Mouse (Mus musculus) limb, embryonic 12.5 days (tissue): ENCODE data around the gene Rps3. TPM values are rescaled to one million over a fixed set of nuclear protein-coding genes. Genes with fewer than 3 reads are reported as not detected.
A peak's percentile ranks its signal among the peaks of the same experiment; 100 is the strongest.

Experiments
- ATAC-seq: fragments of 200-750 bp; cut with Nextera tagmentation; 2 replicates; pipeline ENCODE4 v1.8.0; 2017; ENCODE audit warnings: low read depth, moderate TSS enrichment; ENCODE audit not compliant: insufficient number of reproducible peaks, insufficient read depth, low FRiP score, low TSS enrichment
- H3K27ac ChIP-seq: fragments of 300-500 bp; sonication (generic); 2 replicates; pipeline ENCODE4 v1.5.1; 2016; ENCODE audit warnings: mild to moderate bottlenecking, moderate library complexity
- H3K27me3 ChIP-seq: fragments of 300-500 bp; sonication (generic); 2 replicates; pipeline ENCODE4 v1.6.1; 2016; ENCODE audit warnings: mild to moderate bottlenecking, moderate library complexity
- H3K36me3 ChIP-seq: fragments of 300-500 bp; sonication (generic); 2 replicates; pipeline ENCODE4 v1.6.1; 2016; ENCODE audit warnings: mild to moderate bottlenecking, moderate library complexity
- H3K4me1 ChIP-seq: fragments of 300-500 bp; sonication (generic); replicated peaks from 2 replicates; pipeline ENCODE4 v1.6.1; 2016
- H3K4me2 ChIP-seq: fragments of 300-500 bp; sonication (generic); 2 replicates; pipeline ENCODE4 v1.6.1; 2016; ENCODE audit warnings: mild to moderate bottlenecking, moderate library complexity
- H3K4me3 ChIP-seq: fragments of 300-500 bp; sonication (generic); replicated peaks from 2 replicates; pipeline ENCODE4 v1.5.1; 2016; ENCODE audit warnings: mild to moderate bottlenecking
- H3K9ac ChIP-seq: fragments of 300-500 bp; sonication (generic); replicated peaks from 2 replicates; pipeline ENCODE4 v1.6.1; 2016; ENCODE audit warnings: mild to moderate bottlenecking, moderate library complexity
- H3K9me3 ChIP-seq: fragments of 300-500 bp; sonication (generic); 2 replicates; pipeline ENCODE4 v1.6.1; 2016; ENCODE audit warnings: mild to moderate bottlenecking, moderate library complexity
- whole genome bisulfite sequencing: fragments of 180-500 bp; shearing (Covaris S2); methylation state at CpG from one replicate; pipeline ENCODE4 v1.1.7; 2016; 5-methylcytosine and 5-hydroxymethylcytosine counted together
- polyA plus RNA-seq: library from polyadenylated mRNA; unstranded; fragments of >200 nt; fragmentation: Nextera tagmentation; extraction: Ambion mirVana; gene quantifications from 2 replicates; pipeline ENCODE4 v1.2.1, GENCODE M21; 2016

Gene Rps3
- polyA plus RNA-seq, 1 experiment from 2014 or later = 757 TPM

DNA sequence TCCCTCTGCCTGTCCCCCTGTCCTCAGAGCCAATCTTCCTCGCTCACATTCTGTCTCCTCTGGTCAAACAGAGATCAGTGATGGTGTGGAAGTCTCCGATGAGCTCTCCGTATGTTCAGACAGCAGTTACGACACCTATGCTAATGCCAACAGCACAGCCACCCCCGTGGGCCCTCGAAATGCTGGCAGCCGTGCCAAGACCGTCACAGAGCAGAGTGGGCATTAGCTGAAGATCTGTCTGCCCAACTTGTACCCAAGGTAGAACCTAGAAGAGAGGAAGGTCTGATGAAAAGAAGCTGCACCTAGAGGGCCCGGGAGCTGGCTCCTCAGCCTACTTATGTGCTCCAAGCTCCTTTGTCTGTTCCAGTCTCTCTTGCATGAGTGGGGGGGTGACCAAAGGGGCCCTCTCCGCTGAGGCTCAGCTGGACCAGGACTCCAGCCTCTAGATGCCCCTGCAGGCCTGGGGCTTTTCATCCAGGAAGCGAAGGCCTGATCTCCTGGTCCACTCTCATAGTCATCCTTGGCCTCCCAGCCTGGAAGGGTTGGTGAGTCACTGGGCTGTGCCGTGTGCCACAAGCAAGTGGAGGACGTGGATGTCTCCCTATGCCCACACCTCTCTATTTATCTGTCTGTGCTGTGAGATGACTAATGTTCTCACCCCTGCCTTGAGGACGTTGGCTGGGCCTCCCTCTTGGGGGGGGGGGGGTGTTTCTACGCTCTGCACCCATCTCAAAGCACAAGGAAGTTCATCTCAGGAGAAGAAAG, 23.5 kb downstream of the Rps3 start:
- Histone ChIP-seq H3K27ac (no peak overlapping the region), H3K4me1 (no peaks in the 10 kb centered on the region), H3K4me3 (no peak overlapping the region), H3K27me3 (no peaks in the 10 kb centered on the region; the same call in 1 of the 2 replicates), H3K9me3 (0 out of 2 replicates have a peak, but pooled peaks cover 5% of the 10 kb centered on the region), H3K36me3 (peaks cover 12% of the 10 kb centered on the region; the same call in 1 of the 2 replicates), H3K4me2 (no peak overlapping the region), H3K9ac (no peak overlapping the region)
- WGBS = 89% methylated on average over 15 of the region's 15 CpGs
- ATAC-seq = no peak

DNA sequence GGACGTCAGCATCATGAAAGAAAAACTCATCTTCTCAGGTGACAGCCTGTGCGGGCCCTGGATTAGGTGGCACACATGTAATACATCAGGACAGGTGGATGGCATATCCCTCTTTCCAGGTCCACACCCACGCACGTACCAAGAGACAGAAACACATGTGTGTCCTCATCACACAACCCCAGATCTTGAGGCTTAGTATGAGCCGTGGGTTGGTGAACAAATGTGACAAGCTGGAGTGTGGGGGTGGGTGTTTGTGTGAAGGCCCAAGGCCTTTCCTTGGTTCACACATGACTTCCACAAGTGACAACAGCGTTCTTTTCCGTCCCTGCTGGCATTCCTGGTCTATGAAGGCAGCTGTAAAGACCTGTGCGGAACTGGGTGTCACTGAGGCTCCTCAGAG, 24.7 kb downstream of the Rps3 start:
- no peak for ATAC-seq
- Histone ChIP-seq H3K4me3 (no peak overlapping the region), H3K4me2 (no peak overlapping the region), H3K27me3 (no peaks in the 10 kb centered on the region; the same call in 1 of the 2 replicates), H3K9me3 (0 out of 2 replicates have a peak, but pooled peaks cover 5% of the 10 kb centered on the region), H3K36me3 (peaks cover 12% of the 10 kb centered on the region; the same call in 1 of the 2 replicates), H3K4me1 (no peaks in the 10 kb centered on the region), H3K9ac (no peak overlapping the region), H3K27ac (no peak overlapping the region)
- WGBS = 83% methylated on average over 8 of the region's 8 CpGs

DNA sequence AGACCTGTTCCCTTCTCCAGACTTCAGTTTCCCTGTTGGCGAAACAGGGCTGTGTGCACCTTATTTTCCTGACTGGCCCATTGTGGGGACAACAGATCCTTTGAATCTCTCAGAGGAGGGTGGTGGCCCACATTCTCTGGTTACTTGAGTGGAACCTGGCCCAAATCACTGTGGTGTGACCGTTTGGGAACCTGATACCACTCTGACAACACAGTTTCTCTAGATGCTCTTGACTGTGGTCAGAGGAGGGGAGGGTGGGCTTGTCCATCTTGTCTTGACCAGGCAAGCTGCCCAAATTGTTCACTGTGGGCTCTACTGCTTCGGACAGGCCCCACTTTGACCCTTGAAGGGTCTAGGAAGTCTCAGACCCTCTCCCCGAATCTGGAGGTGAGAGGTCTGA, 29.5 kb downstream of the Rps3 start:
- Histone ChIP-seq H3K9ac (no peak overlapping the region), H3K27ac (no peak overlapping the region), H3K4me2 (no peak overlapping the region), H3K36me3 (no peaks in the 10 kb centered on the region), H3K27me3 (no peaks in the 10 kb centered on the region; the same call in 1 of the 2 replicates), H3K4me3 (no peak overlapping the region), H3K9me3 (no peaks in the 10 kb centered on the region), H3K4me1 (no peaks in the 10 kb centered on the region)
- WGBS = 73% methylated on average over 4 of the region's 4 CpGs
- ATAC-seq = no peak

DNA sequence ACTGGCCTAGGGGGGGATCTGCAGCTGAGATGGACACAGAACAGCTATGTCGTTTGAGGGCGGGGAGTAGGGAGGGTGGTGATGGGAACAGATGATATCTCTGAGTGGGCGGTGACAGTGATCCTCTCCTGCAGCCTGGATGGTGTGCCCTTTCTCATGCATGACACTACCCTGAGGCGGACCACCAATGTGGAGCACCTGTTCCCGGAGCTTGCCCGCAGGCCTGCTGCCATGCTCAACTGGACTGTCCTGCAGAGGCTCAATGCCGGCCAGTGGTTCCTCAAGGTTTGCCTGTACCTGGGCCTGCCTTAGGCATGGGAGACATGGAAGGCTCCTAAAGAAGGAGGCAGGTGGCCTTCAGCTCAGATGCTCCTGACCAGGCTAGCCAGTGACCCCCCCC, 30.7 kb downstream of the Rps3 start:
- Histone ChIP-seq H3K4me3 (no peak overlapping the region), H3K9ac (no peak overlapping the region), H3K4me1 (no peaks in the 10 kb centered on the region), H3K27ac (no peak overlapping the region), H3K9me3 (no peaks in the 10 kb centered on the region), H3K27me3 (no peaks in the 10 kb centered on the region; the same call in 1 of the 2 replicates), H3K4me2 (no peak overlapping the region), H3K36me3 (no peaks in the 10 kb centered on the region)
- 87% methylated on average over 7 of the region's 7 CpGs for WGBS
- ATAC-seq = no peak

DNA sequence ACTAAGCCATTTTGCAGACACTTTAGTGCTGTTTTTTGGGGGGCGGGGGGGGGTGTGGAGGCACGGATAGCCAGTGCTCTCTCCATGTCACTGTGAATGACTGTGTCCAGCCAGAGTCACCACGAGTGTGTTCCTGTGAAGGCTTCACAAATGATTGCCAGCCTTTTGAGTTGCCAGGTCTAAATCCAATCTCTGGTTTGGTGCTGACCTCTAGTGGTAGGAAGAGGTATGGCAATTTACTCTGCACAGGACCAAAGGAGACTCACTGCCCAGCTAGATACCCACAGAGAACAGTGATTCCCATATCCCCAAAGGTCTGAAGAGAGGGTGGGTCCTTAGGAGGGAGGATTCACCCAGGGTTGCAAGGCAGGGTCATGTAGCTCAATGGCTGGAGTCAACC, 32.8 kb downstream of the Rps3 start:
- ATAC-seq = peak; percentile 27; the same call in 1 of the 2 replicates
- Histone ChIP-seq H3K9me3 (no peaks in the 10 kb centered on the region), H3K36me3 (no peaks in the 10 kb centered on the region), H3K4me3 (no peak overlapping the region), H3K4me1 (0 out of 2 replicates have a peak, but pooled peaks cover under 1% of the 10 kb centered on the region), H3K27ac (no peak overlapping the region), H3K4me2 (no peak overlapping the region), H3K27me3 (no peaks in the 10 kb centered on the region), H3K9ac (no peak overlapping the region)
- WGBS = 2% methylated on average over 3 of the region's 3 CpGs

DNA sequence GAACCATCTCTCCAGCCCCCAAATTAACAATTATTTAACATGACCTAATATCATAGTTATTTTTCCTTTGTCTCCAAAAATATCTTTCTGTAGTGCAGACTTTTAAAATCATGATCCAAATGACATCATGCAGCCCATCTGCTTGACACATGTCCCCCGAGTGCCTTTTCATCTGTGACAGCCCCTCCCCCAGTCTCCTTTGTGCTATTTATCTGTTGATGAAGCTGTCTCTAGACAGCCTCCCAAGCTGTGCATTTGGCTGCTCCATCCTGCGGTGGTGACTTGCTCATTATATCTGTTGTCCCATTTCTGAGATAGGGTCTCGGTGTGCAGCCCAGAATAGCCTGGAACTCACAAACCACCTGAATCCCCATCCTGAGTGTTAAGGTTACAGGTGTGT, 33.8 kb downstream of the Rps3 start:
- Histone ChIP-seq H3K4me2 (no peak overlapping the region), H3K4me1 (0 out of 2 replicates have a peak, but pooled peaks cover 4% of the 10 kb centered on the region), H3K9me3 (no peaks in the 10 kb centered on the region), H3K9ac (no peak overlapping the region), H3K27me3 (no peaks in the 10 kb centered on the region), H3K4me3 (no peak overlapping the region), H3K36me3 (no peaks in the 10 kb centered on the region), H3K27ac (no peak overlapping the region)
- WGBS = 79% methylated on average over 3 of the region's 3 CpGs
- no peak for ATAC-seq

DNA sequence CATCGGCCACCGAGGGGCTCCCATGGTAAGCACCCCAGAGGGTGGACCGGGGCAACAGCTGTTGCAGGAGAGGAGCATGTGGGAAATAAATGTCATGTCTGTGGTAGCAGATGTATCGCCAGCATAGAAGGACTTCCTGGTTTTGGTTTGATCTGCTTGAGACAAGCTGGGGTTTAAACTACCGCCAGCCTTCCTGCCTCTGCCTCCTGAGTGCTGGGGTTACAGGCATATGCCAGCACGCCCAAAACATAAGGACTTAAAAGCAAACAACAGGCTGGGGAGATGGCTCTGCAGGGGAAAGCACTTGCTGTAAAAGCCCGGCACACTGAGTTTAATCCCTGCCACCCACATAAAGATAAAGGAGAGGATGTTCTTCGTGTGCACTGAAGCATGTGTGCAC, 34.5 kb downstream of the Rps3 start:
- H3K4me3 ChIP-seq = no peak overlapping the region
- 71% methylated on average over 8 of the region's 8 CpGs for WGBS
- H3K36me3 ChIP-seq = no peaks in the 10 kb centered on the region; the same call in 1 of the 2 replicates
- H3K9ac ChIP-seq = no peak overlapping the region
- no peak for ATAC-seq
- no peak overlapping the region for H3K4me2 ChIP-seq
- H3K4me1 ChIP-seq = peaks cover 4% of the 10 kb centered on the region; the same call in 1 of the 2 replicates
- no peaks in the 10 kb centered on the region for H3K27me3 ChIP-seq
- H3K9me3 ChIP-seq = no peaks in the 10 kb centered on the region
- no peak overlapping the region for H3K27ac ChIP-seq

DNA sequence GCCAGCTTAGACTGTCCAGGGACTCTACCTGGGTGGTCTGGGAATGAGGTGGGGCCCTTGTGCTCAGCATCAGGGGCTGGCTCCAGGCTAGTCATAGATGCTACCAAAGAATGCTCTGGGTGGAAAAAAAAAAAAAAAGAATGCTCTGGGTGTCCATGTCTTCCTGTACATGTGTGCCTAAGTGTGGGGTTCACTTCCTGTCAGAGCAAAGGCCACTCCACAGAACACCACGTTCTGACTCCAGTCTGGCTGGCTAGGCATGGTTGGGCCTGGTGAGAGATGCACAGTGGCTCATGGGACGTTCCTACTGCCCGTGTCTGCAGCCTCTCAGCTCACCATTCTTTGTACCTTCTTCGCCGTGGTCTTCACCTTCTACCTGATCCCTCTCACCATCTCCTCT, 34.9 kb downstream of the Rps3 start:
- Histone ChIP-seq H3K27ac (no peak overlapping the region), H3K4me1 (peaks cover 6% of the 10 kb centered on the region), H3K9me3 (no peaks in the 10 kb centered on the region), H3K4me2 (no peak overlapping the region), H3K36me3 (no peaks in the 10 kb centered on the region; the same call in 1 of the 2 replicates), H3K9ac (no peak overlapping the region), H3K4me3 (no peak overlapping the region), H3K27me3 (no peaks in the 10 kb centered on the region)
- ATAC-seq = no peak
- WGBS = 83% methylated on average over 5 of the region's 5 CpGs

DNA sequence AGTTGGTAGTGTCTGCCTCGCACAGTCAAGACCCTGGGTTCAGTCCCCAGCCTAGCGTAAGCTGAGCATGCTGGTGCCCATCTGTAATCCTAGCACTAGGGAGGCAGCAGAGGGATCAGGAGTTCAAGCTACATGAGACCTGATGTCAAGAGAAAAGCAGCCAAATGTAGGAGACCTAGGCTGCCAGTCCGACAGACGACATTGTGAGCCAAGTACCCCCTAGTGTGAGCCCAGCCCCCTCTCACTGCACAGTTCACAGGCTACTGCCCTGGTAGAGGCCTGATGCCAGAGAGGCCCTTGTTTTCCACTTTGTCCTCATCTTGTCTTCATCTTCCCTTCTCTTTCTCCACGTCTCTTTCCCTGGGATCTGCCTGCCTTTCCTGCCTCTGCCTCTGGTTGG, 36.2 kb downstream of the Rps3 start:
- ATAC-seq = no peak
- WGBS = 61% methylated on average over 5 of the region's 5 CpGs
- H3K4me1 ChIP-seq = peaks cover 19% of the 10 kb centered on the region

DNA sequence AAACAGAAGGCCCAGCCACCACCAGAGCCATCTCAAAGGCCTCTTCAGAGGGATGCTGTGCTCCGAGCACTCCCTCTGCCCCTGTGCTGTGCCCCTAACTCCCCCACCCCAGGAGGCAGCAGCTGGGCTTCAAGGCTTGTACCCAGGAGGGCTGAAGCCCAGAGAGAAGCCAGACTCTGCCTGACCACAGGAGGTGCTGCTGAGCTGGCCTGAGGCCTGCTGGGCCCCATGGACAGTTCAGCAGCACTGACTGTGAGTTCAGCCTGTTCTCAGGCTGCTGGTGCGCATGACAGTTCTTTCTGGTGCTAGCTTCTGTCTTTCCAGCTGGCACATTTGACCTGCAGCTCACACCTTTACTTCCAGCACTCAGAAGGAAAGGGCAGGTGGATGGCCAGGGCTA, 37.7 kb downstream of the Rps3 start:
- Histone ChIP-seq H3K4me2 (no peak overlapping the region), H3K9ac (no peak overlapping the region), H3K27ac (no peak overlapping the region), H3K9me3 (no peaks in the 10 kb centered on the region), H3K4me3 (no peak overlapping the region), H3K36me3 (no peaks in the 10 kb centered on the region; the same call in 1 of the 2 replicates), H3K27me3 (no peaks in the 10 kb centered on the region; the same call in 1 of the 2 replicates), H3K4me1 (peaks cover 33% of the 10 kb centered on the region)
- ATAC-seq = no peak
- WGBS = 70% methylated on average over 2 of the region's 2 CpGs

More for the DNA sequence above, 36.2 kb downstream of the Rps3 start:
- Histone ChIP-seq H3K4me2 (no peak overlapping the region), H3K27me3 (no peaks in the 10 kb centered on the region), H3K9ac (no peak overlapping the region; the same call in 1 of the 2 replicates), H3K4me3 (no peak overlapping the region), H3K9me3 (no peaks in the 10 kb centered on the region), H3K36me3 (no peaks in the 10 kb centered on the region; the same call in 1 of the 2 replicates), H3K27ac (no peak overlapping the region)

DNA sequence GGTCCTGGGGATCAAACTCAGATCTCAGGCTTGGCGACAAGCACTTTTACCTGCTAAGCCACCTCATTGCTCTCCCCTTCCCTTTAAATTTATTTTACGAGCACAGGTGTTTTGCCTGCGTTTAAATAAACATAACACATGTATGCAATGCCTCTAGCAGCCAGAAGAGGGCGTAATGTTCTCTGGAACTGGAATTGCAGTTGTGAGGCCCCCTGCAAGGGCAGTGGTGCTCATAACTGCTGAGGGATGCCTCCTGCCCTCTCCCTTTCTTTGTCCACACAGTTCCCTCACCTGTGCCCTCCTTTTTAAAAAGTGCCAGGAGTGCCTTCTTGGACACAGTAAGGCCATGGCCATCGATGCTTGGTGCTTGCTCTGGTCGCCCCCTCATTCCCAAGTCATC, 39.5 kb downstream of the Rps3 start:
- no peaks in the 10 kb centered on the region; the same call in 1 of the 2 replicates for H3K36me3 ChIP-seq
- H3K27ac ChIP-seq = no peak overlapping the region
- H3K4me3 ChIP-seq = no peak overlapping the region
- no peak overlapping the region for H3K9ac ChIP-seq
- peaks cover 33% of the 10 kb centered on the region for H3K4me1 ChIP-seq
- 48% methylated on average over 6 of the region's 6 CpGs for WGBS
- no peaks in the 10 kb centered on the region for H3K9me3 ChIP-seq
- no peaks in the 10 kb centered on the region; the same call in 1 of the 2 replicates for H3K27me3 ChIP-seq
- no peak for ATAC-seq
- H3K4me2 ChIP-seq = no peak overlapping the region
